Mouse (Mus musculus): ENCODE data around the gene Glis2.

- TF ChIP-seq CTCF (conservative IDR thresholded peaks at IDR 0.05; ENCODE audit: low read length): no peak
- no peak for TF ChIP-seq POU5F1 (IDR thresholded peaks at IDR 0.05; ENCODE audit: borderline replicate concordance, low read length)
These were observed 75.8 kb downstream of the Glis2 start for GRCm38 (mm10) chr16:4670317-4670716.
